Mouse (Mus musculus) kidney, postnatal 4 days (tissue): ENCODE data around the gene Slc11a2.
A peak's percentile ranks its signal among the peaks of the same experiment; 100 is the strongest.
"Not testable (repeated sequence)": the region's sequence is repeated elsewhere in the genome, so short reads cannot be mapped to it uniquely, and the experiment has no call there.

Source experiments
- DNase-seq, 2 experiments: peaks; one replicate each; pipeline ENCODE4 v3.0.0; 2021; ENCODE audit warnings: mixed read lengths in 2 of 2

Slc11a2 gene

DNA sequence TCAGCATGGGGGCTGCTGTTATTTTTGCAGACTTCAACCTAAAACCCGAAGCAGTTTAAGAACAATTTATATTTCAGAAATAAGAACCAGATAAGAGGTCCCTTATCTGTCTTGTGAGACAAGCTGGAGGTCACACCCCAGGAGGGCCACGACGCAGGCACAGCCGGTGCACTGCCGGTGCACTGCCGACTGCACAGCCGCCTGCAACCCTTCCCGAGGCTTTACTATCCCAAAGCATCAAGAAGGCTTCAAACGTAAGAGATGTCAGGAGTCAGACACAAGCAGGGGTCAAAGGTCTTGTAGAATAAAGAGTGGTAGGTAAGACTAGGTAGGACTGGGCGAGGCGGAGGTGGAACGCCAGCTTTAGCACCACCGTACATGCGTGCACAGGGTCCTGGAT, 22.5 kb downstream of the Slc11a2 start:
- no peak for DNase-seq

DNA sequence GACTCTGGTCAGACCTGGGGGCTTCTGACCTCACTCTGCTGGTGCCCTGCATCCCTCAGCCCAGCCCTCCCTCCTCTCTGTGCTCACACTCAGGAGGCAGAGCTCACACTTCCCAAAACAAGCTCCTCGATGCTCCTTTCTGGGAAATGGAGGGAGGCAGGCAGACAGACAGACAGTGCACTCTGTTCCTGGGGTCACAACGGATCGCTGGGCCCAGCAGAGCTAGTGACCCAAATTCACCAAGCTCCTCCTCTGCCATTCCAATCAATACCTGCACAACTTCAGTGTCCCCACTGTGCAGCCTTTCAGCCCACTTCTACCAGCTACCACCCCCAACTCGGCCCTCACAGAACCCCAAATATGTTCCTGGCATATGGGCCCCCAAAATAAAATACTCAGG, 23.1 kb downstream of the Slc11a2 start:
- no peak for DNase-seq

GRCm38 (mm10) chr15:100400592-100401250, 24.2 kb downstream of the Slc11a2 start:
- peak; percentile 60 to 77 for DNase-seq

DNA sequence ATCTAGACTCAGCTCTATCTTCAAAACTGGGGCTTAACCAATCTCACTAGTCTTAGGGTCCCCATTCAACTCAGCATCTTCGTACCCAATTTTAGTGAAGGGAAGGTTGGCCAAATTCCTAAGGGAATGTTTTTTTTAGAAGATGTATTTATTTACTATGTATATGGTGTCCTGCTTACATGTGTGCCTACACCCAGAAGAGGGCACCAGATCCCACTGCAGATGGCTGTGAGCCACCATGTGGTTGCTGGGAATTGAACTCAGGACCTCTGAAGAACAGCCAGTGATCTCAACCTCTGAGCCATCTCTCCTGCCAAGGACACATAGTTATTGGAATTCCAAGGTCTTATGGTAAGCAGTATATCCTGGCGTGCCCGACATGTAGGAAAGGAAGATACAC, 29.3 kb downstream of the Slc11a2 start:
- DNase-seq = no peak

GRCm38 (mm10) chr15:100393016-100393415, 31.9 kb downstream of the Slc11a2 start:
- DNase-seq = peak in 1 of 2 experiments; percentile 39

GRCm38 (mm10) chr15:100391599-100391998, 33.3 kb downstream of the Slc11a2 start:
- no peak for DNase-seq

DNA sequence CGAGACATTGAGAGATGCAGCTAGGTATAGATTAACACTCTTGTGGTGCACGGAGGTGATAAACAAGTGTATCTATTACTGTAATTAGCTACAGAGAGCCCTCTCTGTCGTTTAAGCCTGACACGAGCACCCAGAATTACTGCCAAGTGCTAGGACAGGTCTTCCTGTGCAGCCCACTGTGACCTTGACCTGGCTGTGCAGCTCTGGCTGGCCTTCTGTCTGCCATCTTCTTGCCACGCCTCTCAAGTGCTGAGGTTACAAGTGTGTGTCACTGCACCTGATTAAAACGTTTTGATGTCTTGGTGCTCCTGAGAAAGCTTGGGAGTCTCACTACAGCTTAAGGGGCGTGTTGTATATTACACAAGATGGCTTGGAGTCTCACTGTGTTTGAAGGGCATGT, 33.8 kb downstream of the Slc11a2 start:
- DNase-seq = no peak

GRCm38 (mm10) chr15:100388886-100389285, 36.0 kb downstream of the Slc11a2 start:
- DNase-seq = no peak

GRCm38 (mm10) chr15:100388224-100388835, 36.5 kb downstream of the Slc11a2 start:
- no peak for DNase-seq

- DNase-seq = no peak
Measured at GRCm38 (mm10) chr15:100387544-100388223, 37.2 kb downstream of the Slc11a2 start.

DNA sequence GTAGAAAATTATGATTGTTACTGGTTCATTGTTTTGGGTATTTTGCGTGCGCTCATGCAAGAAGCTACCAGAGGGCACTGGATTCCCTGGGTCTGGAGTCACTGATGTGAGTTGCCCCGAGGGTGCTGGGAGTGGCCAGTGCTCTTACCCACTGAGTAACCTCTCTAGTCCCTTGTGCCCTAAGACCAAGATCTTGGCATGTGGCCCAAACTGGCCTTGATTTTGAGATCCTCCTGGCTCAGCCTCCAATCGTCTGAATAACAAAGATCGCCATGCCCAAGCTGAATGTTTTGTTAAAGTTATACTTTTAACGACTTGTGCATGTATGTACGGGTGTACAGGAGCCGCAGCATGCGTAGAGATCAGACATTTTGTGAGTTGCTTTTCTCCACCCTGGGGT, 39.2 kb downstream of the Slc11a2 start:
- no peak for DNase-seq

- DNase-seq = no peak
Measured at GRCm38 (mm10) chr15:100380104-100380503, 44.8 kb downstream of the Slc11a2 start.

DNA sequence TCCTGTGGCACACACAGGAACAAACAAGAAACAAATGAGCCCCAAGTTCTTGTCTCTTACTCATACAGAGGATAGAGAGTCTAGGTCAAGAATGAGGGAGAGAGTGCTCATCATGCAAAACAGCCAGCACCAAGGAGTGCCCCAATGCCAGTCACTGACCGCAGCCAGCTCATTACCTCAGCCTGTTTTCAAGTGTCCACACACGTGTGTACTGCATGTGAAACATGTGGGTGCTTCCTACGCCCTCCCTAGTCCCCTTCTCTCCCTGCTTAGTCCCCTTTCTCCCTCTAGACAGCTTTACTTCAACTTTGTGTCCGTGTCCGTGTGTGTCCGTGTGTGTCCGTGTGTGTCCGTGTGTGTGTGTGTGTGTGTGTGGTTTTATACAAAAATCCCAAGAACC, 45.2 kb downstream of the Slc11a2 start:
- DNase-seq = no peak

- DNase-seq = not testable (repeated sequence)
Measured at GRCm38 (mm10) chr15:100377847-100378505, 46.9 kb downstream of the Slc11a2 start.

DNA sequence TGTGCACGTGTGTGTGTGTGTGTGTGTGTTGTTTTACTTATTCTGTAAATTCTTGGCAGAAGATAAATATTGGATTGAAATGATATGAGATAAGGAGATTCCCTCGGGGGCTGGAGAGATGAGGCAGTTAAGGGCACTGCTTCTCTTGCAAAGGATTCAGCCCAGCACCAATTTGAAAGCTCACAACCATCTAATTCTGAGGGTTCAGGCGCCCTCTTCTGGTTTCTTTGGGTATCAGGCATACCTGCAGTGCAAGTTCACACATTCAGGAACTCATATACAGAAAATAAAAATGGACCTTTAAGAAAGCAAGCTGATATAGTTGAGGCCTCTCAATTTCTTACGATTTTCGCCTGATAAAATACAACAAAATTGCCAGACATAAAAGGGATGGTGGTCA, 49.8 kb downstream of the Slc11a2 start:
- DNase-seq = peak; percentile 70 to 79

DNA sequence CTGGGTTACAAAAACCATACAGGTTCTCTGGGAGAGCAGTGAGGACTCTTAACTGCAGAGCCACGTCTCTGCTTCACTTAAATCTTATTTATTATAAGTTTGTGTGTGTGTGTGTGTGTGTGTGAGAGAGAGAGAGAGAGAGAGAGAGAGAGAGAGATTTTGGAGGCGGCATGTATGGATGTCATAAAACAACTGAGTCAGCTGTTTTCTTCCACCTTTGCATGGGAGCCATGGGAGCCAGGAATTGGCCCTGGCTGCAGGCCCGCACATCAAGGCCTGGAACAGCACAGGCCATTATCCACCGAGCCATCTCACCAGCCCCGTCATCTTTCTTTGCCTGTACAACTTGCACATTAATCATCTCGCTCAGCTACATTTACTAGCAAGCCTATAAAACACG, 57.8 kb downstream of the Slc11a2 start:
- no peak for DNase-seq

DNA sequence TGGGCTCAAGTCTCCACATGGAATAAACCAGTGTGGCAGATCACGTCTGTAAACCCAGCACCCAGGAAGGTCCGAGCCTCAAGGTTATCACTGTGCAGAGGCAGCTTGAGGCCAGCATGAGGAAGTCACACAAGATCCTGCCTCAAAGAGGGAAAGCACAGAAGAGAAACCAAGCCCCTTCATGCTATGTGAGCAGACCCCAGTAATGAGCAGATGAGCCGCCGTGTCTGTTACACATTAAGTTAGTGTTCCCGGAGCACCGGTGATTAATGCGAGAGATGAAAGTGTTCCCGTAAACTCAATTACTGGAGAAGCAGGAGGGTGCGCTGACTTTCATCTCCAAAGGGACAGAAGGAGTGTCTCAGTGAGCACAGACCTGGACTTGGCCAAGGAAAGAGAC, 58.9 kb downstream of the Slc11a2 start:
- not testable (repeated sequence) for DNase-seq

- DNase-seq = no peak
Measured at GRCm38 (mm10) chr15:100364242-100364641, 60.6 kb downstream of the Slc11a2 start, which contains the start of gene Higd1c. Higd1c (plus strand) TSS chr15:100364542.

- no peak for DNase-seq
Measured at GRCm38 (mm10) chr15:100355876-100356275, 69.0 kb downstream of the Slc11a2 start.

DNA sequence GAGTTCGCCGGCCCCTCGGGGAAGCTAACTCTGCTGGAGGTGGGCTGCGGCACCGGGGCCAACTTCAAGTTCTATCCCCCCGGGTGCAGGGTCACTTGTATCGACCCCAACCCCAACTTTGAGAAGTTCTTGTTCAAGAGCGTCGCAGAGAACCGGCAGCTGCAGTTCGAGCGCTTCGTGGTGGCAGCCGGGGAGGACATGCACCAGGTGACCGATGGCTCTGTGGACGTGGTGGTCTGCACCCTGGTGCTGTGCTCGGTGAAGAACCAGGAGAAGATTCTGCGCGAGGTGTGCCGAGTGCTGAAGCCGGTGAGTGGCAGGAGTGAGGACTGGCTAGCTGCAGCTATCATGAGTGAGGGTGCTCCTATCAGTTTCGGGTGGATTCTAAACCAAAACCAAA, 71.5 kb downstream of the Slc11a2 start:
- not testable (repeated sequence) for DNase-seq

DNA sequence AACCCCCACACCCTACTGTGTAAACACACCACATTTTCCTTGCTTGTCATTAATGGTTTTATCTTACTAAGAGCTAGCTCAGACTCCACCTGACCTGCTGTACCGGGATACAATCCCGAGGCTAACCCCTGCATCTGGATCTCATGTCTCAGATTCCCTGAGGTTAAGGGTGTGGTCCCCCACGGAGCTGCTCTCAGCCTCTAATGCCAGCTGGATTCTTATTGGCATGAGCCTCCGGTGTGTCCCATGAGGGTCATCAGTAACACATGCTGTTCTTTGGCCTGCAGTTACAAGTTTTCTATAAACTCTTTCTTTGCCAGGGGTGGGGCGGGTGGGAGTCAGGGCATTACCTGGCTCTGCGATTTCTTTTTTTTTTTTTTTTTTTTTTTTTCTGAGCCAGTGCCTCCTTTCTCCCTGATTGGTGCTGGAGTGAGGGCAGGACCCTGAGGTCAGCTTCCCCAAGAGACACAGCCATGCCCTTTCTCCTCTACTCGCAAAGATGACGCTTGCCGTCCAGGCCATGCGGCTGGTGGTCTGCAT, 72.1 kb downstream of the Slc11a2 start, which contains the start of the genes Methig1 and Mettl7a2:
Gene Methig1, plus strand, starts transcription at position 439 of the 540 bp plus-strand sequence.
Gene Mettl7a2, plus strand, starts transcription at position 490 of the 540 bp plus-strand sequence.
- no peak for DNase-seq

DNA sequence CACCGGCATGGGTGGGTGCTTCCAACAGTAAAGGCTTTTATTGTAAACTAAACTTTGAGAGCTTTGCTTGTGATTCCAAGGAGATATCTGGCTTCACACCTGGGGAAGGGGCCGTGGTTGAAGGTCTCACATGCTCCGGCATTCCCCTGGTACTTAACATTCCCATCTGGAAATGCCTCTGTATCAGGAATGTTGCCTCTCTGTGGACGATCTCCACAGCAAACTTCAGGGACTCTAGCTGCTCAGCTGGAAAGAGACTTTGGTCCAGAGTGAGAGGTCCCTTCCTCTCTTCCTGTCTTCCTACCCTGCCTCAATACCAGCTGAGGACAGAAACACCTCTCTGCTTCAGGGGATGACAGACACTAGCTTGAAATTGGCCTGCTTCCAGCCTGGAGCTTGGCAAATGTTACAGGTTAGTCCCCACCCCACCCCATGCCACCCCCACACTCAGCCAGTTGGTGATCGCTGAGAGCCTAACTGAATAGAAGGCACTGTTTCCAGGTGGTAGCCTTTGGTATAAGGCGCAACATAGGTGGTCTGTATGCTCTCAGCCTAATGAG, 73.3 kb downstream of the Slc11a2 start:
- DNase-seq = peak in 1 of 2 experiments; percentile 33

DNA sequence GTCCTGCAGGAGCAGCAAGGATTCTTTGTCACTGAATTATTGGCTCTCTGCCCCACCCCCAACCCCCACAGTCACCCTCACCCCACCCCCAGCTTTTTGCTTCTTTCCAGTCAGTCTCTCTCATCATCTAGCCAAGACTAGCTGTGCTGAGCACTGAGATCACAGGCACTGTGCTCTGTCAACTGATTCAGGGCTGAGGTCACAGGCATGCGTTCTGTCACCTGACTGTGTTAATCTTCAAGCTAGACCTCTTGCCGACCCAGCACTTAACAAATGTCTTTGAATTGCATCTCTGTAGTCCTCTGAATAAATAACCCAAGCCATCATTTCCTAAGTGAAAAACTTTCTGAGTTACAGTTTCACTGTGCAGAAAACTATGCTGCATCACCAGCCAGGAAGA, 75.4 kb downstream of the Slc11a2 start:
- DNase-seq = peak; percentile 38 to 63
